Mouse (Mus musculus): ENCODE measurements around the gene Dnajc2.
A peak's percentile ranks its signal among the peaks of the same experiment; 100 is the strongest.
"Not testable (repeated sequence)": the region's sequence is repeated elsewhere in the genome, so short reads cannot be mapped to it uniquely, and the experiment has no call there.

The Dnajc2 gene

DNA sequence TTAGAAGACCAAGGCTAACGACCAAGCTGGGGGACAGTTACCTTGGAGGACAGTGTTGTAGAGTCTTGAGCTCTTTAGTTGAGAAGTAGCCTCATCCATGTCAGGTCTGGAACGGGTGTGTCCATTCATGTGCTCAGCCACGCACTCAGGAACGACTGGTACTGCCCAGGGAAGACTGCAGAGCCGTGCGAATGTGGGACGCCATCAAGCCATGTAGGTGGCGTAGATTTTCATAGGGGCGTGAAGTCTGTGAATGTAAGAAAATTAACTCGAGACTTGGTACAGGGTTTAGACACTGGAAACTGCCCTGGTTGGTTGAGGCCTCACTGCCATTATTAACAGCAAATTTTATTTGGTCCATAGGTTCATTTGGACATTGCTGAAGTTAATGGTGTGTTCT, 41.4 kb downstream of the Dnajc2 start:
- no peak for DNase-seq (ENCODE audit: low spot score)

DNA sequence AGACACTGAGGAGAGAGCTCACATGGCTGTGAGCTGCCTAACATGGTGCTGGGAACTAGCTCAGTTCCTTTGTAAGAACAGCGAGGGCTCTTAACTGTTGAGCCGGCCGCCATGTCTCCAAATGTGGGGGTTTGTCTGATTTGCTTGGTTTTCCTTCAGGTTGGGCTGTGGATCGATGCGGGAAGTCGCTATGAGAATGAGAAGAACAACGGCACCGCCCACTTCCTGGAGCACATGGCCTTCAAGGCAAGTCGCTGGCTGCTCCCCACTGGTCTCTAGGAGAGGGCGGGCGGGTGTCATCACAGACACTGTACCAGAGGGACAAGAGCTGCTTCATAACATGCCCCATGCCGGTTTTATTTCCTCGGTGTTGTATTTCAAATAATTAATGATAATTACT, 45.2 kb downstream of the Dnajc2 start:
- no peak for DNase-seq (ENCODE audit: low spot score)

DNA sequence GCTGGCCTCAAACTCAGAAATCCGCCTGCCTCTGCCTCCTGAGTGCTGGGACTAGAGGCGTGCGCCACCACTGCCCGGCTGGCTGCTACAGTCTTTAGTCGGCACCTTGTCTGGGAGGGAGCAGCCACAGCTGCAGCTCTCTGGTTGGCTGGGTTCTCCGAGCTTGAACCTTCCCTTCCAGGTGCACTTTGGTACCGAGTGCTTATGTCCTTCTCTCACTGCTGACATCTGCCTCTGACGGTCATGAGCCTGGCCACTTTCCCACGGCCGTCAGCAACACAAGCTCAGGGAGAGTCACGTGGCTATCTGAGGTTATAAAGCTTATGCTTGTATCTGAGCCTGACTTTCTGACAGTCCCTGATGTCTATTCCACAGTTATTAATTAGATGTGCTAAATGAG, 45.9 kb downstream of the Dnajc2 start:
- no peak for DNase-seq (ENCODE audit: low spot score)

DNA sequence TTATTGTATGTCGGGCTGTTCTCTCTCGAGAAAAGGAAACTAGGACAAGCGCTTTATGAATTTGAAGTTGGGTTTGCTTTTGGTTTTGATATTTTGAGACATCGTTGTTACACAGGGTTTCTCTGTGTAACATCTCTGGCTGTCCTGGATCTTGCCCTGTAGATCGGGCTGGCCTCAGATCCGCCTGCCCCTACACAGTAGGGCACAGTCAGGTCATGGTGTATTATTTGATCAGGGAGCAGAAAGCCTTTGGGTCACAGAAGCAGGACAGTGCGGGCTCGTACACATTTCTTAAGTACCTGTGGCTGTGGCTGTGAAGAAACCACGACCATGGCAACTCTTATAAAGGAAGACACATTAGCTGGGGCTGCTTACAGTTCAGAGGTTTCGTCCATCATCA, 47.4 kb downstream of the Dnajc2 start:
- no peak for DNase-seq (ENCODE audit: low spot score)

DNA sequence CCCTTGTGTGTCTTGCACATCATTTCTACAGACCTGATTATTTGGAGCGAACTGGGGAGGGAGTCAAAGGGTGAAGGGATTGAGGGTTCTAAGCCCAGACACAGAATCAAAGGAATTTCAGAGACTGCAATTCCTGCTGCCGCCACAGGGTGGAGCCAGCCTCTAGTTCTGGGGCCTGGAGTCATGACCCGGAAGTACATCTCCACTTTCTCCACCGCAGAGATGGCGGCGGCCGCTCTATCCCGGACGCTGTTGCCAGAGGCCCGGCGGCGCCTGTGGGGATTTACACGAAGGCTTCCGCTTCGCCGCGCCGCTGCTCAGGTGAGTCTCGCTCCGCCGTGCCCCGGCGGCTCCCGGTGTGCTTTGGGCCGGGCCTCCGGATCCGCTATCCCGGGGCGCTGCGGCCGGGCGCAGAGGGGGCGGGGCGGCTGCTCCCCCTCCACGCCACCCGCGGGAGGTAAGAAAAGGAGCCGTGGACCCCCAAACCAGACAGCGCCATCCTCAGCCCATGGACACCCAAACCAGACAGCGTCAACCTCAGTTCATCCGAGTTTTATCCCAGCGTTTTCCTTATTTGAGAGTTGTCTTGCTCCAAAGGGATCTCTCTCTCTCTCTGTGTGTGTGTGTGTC, 48.0 kb downstream of the Dnajc2 start, which contains the start of gene Pmpcb:
TSS of gene Pmpcb (plus strand) at position 186 of the 630 bp plus-strand sequence.
- DNase-seq (ENCODE audit: low spot score) = peak; percentile 92

DNA sequence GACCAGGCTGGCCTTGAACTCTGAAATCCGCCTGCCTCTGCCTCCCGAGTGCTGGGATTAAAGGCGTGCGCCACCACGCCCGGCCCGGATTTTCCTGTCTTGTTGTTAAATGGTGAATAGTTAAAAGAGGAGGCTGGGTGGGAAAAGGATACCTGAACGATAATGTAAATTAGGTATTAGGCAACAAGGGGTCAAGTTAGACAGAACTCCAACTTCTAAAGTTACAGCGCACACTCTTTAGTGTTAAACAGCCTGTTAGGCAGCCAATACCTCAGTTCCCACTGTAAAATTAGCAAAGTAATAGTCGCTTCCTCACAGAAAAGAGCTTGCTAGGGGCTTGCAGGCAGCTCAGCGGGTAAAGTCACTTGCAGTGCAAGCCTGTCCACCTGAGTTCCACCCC, 49.0 kb downstream of the Dnajc2 start:
- DNase-seq (ENCODE audit: low spot score) = no peak

DNA sequence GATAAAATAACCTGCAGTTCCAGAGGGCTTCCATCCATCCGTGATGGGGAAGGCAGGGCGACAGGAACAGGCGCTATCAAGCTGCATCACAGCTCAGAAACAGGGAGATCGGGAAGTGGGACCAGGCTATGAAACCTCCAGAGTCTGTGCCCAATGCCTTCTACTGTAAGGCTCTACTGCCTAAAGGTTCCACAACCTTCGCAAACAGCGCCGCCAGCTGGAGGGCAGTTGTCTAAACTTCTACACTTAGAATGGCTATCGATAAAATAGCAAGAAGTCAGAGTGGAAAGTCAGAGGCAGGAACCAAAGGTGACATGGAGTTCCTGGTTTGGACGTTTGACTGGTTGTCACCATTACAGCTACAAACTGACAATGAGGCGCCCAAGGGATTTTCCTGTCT, 49.5 kb downstream of the Dnajc2 start:
- DNase-seq (ENCODE audit: low spot score) = peak; percentile 79

DNA sequence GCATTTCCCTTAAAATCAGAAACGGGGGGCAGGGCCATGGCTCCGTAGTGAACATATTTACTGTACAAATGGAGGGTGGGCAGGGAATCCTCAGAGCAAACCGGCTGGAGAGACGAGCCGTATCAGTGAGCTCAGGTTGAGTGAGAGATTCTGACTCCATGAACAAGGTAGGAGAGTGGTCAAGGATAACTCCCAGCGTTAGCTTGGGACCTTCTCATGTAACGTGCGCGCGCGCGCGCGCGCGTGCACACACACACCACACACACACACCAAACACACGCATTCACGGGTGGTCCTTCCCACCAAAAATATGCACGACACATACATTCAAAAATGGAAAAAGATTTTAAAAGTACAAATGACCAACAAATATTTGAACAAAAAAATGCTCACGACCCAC, 50.0 kb downstream of the Dnajc2 start:
- no peak for DNase-seq (ENCODE audit: low spot score)

DNA sequence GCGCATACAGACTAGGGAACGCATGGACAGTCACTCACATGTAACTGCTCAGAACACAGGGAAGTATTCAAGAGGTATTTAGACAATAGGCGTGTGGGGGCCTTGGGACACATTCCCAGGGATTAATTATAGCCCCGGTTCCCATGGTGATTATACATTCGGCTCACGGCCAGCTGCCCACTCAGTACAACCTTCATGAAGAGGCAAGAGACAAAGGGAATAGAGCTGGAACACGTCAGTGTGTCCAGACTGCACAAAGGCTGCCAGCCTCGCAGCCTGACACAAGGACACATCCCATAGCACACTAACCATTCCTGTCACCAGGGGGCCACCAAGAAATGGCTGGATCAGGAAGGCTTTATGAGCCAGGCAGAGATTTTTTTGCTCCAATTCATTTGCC, 52.1 kb downstream of the Dnajc2 start:
- peak; percentile 87 for DNase-seq (ENCODE audit: low spot score)

DNA sequence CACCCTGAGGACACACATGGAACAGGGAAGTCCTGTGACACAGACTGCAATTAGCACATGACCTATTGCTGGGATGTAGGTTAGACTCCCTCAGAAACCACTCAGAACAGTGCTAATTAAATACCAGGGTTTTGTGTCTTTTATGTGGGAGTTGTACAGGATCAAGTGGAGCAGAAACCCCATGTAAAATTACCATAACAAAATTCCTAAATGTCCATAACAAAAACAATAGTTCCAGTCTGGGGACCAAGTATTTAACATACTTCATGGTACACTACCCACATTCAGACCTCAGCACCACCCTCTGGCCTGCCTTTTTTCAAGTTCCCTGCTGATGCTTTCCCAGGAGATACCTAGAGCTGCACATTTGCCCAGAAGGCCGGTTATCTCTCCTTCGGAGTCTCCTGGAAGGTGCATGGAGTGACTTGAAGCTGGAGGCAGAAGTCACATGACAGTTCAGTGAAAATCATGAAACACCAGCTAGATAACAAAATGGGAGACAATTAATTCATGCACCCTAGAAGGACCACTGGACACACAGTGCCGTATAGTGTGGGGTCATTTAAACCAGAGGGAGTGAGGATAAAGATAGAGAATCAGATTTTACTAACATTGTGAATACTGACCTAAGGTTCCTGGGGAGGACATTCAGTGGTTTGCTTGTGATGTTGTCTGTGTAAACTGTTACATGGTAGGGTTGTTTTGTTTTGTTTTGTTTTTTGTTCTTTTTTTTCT, 52.7 kb downstream of the Dnajc2 start:
- DNase-seq (ENCODE audit: low spot score) = no peak

DNA sequence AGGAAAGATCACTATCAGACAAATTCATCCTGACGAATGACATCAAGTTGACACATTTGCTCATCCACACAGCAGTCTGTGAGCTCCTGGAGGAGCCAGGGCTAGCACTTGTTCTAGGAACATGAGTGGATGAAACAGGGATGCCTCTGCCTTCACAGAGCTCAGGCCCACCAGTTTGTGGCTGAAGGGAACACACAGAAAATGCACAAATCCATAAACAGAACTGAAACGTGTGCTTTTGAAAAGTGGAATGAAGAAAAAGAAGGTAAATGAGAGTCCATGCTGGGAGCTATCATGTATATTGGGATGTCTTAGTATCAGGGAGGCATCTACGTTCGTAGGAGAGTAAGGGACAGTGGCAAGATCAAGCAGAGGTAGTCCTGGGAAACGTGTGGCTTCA, 55.9 kb downstream of the Dnajc2 start:
- no peak for DNase-seq (ENCODE audit: low spot score)

DNA sequence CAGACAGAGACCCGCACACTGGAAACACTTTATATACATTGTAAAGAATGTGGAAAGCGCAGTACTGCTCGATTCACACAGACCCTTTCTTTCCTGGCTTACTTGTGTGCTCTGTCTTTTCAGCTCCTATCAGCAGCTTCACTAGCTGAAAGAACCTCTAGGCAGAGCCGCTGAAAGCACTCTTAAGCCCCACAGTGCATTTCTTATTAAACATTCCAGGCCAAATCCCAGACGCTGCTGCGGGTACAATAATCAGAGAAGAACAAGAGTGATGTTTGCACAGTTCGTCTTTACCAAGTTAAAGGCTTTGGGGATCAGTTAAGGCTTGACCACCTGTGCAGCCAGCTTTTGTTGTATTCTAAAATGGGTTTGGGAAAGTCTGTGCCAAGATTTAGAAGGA, 60.2 kb downstream of the Dnajc2 start:
- DNase-seq (ENCODE audit: low spot score) = no peak

DNA sequence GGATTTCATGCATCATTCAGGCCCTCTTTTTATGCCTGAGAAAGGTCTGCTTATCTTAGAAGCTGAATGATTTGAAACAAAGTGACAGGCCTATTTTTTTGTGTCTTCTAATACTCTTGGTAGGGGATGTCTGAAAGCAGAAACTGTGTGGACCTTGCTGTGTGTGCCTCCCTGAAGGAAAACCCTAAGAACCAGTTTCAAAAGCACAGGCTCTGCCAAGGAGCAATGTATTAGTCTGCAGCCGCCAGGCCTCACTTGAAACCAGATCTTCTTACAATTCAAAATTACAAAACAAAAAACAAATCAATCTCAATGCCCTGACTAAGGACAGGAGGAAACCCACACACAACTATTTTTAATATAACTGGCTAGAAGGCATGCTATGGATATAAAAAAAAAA, 60.6 kb downstream of the Dnajc2 start:
- DNase-seq (ENCODE audit: low spot score) = no peak

DNA sequence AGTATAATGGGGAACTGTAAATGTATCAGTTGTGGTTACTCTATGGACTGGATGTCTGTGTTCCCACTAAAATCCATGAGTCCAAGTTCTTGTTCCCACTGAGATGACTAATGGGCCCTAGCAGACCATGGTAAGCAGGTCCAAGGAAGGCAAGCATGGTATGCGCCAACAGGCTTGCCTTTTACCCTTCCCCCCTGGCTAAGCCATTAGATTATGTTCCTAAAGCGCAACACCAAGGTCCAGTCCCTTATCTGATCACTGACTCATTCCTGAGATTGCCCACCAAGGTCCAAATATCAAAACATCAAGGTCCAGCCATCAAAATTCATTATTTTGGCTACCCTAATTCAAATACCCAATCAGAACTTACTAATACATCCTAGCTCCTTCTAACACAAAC, 65.8 kb downstream of the Dnajc2 start:
- no peak for DNase-seq (ENCODE audit: low spot score)

DNA sequence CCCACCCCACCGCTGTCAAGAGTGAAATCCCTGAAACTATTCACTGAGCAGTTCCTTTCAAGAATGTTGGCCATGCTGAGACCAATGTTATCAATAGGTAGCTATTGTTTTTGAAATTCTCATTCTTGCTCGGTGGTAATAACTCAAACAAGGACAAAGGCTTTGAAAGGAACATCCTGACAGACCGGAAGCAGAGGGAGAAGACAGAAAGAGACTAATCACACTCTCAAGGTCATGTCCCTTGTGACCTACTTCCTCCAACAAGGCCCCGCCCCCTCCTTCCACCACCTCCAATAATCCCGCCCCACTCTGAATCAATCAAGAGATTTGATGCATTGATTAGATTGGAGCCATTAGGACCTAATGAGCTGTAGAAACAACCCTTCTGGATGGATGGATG, 66.5 kb downstream of the Dnajc2 start:
- DNase-seq (ENCODE audit: low spot score) = no peak

DNA sequence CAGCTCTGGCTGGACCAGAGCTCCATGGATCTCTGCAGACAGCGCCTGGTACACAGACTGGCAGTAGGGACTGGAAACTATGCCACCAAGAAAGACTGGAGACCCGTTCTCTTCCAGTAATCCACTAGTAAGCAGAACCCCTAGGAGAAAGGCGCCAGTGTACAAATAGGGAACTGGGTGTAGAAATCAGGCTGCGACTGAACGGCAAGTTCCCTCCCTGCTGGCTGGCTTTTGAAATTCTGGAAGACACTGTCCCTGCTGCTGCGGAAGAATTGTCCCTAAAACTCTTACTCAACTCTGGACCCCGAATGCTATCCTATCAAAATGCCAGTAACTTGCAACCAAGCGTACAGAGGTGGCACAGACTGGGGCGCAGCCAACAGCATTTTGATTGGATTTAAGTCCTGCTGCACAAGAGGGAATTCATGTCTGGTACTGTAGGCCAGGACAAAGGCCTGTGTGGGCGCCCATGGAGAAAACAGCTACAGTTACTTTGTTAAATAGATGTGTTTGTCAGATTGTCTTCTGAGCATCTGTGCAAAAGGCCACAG, 67.8 kb downstream of the Dnajc2 start:
- DNase-seq (ENCODE audit: low spot score) = no peak

DNA sequence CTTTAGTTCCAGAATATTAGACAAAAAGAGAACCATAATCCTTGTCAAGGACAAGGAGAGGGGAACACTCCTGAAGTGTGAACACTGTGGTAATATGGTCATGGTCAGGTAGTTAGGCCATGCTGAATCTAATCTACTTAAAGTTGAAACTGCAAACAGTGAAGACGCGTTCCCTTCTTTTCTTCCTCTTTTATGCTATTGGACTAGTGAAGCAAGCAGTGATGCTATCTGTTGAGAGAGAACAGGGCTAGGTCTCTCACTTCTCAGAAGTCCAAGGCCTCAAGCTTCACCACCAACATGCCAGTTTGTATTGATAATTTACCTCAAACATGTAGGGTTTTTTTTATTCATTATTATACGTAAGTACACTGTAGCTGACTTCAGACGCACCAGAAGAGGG, 70.6 kb downstream of the Dnajc2 start:
- no peak for DNase-seq (ENCODE audit: low spot score)

DNA sequence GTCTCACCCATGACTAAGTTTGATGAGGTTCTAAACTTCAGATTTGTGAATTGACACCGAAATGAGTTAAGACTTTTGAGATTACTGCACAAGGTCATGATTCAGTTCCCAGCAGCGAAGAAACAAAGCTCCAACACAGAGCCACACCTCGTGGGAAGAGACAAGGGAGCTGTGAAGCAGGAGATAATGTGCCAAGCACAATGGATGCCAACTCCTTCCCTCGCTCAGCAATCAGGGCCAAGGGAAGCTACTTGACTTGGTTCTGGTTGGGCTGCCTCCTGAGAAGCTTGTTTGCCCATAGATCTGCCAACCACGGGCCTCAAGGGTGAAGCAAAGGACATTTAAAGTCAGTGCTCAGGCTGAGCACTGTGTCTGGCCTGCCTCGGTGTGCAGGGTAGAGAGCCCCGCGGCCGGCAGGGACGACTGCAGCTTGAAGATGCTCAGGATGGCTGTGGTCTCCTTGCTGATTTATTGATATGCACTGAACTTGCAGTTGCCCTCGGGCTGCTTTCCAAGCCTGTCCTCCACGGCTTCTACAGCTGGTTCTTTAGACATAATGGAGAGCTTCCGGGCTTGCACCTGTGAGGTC, 72.8 kb downstream of the Dnajc2 start:
- no peak for DNase-seq (ENCODE audit: low spot score)

DNA sequence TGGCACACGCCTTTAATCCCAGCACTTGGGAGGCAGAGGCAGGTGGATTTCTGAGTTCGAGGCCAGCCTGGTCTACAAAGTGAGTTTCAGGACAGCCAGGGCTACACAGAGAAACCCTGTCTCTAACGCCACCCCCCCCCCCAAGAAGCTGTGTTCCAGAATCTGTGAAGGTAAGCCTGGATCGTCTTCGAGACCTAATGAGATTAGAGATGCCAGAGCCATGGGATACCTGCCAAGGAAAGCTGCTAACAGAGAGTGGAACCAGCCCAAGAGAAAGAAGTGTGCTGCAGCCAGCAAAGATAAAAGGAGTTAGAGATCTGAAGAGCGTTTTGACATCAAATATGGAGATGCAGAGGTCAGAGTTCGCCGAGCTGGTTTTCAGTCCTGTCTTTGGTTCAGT, 77.0 kb downstream of the Dnajc2 start:
- DNase-seq (ENCODE audit: low spot score) = not testable (repeated sequence)

All from layer of hippocampus, adult 11-12 months (tissue).